Mouse (Mus musculus) midbrain, embryonic 11.5 days (tissue): ENCODE measurements at regions not wholly inside any gene's neighbourhood (a gene's known extent, or its start where the extent isn't known, plus 50 kb on each side); places are given as distances from the start of the nearest gene placed in this dataset.

Experiments
- ATAC-seq: fragments of 200-750 bp; cut with Nextera tagmentation; 2 replicates; pipeline ENCODE4 v1.8.0; 2017; ENCODE audit warnings: moderate TSS enrichment, moderate library complexity; ENCODE audit not compliant: low FRiP score
- DNase-seq: peaks from one replicate; pipeline ENCODE4 v3.0.0; 2015; ENCODE audit warnings: low spot score; ENCODE audit errors: missing footprints
- H3K27ac ChIP-seq: fragments of 300-500 bp; sonication (generic); 2 replicates; pipeline ENCODE4 v1.5.1; 2014; ENCODE audit warnings: low read depth, low read length
- H3K27me3 ChIP-seq: fragments of 300-500 bp; sonication (generic); 2 replicates; pipeline ENCODE4 v1.6.1; 2014; ENCODE audit warnings: mild to moderate bottlenecking, low read length, moderate library complexity, mixed read lengths; ENCODE audit not compliant: control insufficient read depth, insufficient read depth
- H3K36me3 ChIP-seq: fragments of 300-500 bp; sonication (generic); 2 replicates; pipeline ENCODE4 v1.6.1; 2014; ENCODE audit warnings: mild to moderate bottlenecking, low read length, moderate library complexity, mixed read lengths; ENCODE audit not compliant: control insufficient read depth, insufficient read depth
- H3K4me1 ChIP-seq: fragments of 300-500 bp; sonication (generic); 2 replicates; pipeline ENCODE4 v1.6.1; 2014; ENCODE audit warnings: low read length; ENCODE audit not compliant: control insufficient read depth, insufficient read depth
- H3K4me2 ChIP-seq: fragments of 300-500 bp; sonication (generic); 2 replicates; pipeline ENCODE4 v1.6.1; 2014; ENCODE audit warnings: mild to moderate bottlenecking, moderate library complexity
- H3K4me3 ChIP-seq: fragments of 300-500 bp; sonication (generic); 2 replicates; pipeline ENCODE4 v1.5.1; 2014; ENCODE audit warnings: low read depth, low read length
- H3K9ac ChIP-seq: fragments of 300-500 bp; sonication (generic); 2 replicates; pipeline ENCODE4 v1.6.1; 2014; ENCODE audit warnings: low read length
- H3K9me3 ChIP-seq: fragments of 300-500 bp; sonication (generic); 2 replicates; pipeline ENCODE4 v1.6.1; 2016; ENCODE audit warnings: low read length; ENCODE audit not compliant: control insufficient read depth
- WGBS: fragments of 180-500 bp; shearing (Covaris S2); extraction: QIAGEN DNeasy Blood & Tissue Kit; methylation state at CpG from one replicate; pipeline ENCODE4 v1.1.7; 2014; 5-methylcytosine and 5-hydroxymethylcytosine counted together

DNA sequence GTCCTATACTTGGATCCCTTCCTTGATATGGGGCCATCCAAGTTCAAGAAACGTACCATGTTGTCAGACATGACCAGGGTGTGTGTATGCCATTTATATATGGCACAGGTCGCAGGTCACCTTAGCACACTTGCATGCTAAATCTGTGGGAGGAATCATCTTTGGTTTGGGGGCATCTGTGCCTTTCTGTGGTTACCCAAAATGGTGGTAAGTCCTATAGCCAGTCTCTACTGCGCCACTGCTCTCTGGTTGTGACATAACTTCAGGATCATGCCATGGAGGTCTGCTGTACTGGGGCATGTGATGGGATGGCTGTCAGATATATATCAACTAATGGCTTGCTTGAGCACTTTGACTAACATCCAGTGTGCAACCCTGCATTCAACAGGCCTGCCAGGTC is 112.9 kb upstream of the Rtl1 start:
- no peak for ATAC-seq
- H3K36me3 ChIP-seq: peaks cover 2% of the 10 kb centered on the region
- no peaks in the 10 kb centered on the region for H3K4me1 ChIP-seq
- no peak overlapping the region for H3K9ac ChIP-seq
- 88% methylated on average over 3 of the region's 3 CpGs for WGBS
- no peak overlapping the region for H3K4me2 ChIP-seq
- no peak for DNase-seq
- H3K27ac ChIP-seq: no peak overlapping the region
- no peaks in the 10 kb centered on the region for H3K9me3 ChIP-seq
- no peaks in the 10 kb centered on the region for H3K27me3 ChIP-seq
- H3K4me3 ChIP-seq: no peak overlapping the region

DNA sequence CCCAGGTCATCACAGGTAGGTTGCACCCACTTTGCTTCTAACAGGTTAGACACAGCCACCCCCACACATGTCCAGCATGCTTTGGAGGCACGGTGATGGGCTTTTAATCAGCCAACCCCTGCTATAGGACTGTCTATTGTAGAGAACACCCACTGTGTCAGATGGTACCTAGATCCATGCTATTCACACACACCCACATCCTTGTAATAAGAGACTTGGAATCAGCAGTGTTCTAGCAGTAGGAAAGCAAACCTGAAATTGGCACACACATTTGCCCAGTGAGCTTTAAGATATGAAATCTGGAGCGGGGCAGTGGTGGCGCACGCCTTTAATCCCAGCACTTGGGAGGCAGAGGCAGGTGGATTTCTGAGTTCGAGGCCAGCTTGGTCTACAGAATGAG is 113.9 kb upstream of the Rtl1 start:
- H3K27me3 ChIP-seq: no peaks in the 10 kb centered on the region
- H3K4me2 ChIP-seq: no peak overlapping the region
- no peak overlapping the region for H3K9ac ChIP-seq
- no peak overlapping the region for H3K27ac ChIP-seq
- no peak for DNase-seq
- H3K36me3 ChIP-seq: peaks cover 2% of the 10 kb centered on the region
- no peaks in the 10 kb centered on the region for H3K4me1 ChIP-seq
- no peak for ATAC-seq
- 93% methylated on average over 5 of the region's 5 CpGs for WGBS
- H3K4me3 ChIP-seq: no peak overlapping the region
- no peaks in the 10 kb centered on the region for H3K9me3 ChIP-seq

DNA sequence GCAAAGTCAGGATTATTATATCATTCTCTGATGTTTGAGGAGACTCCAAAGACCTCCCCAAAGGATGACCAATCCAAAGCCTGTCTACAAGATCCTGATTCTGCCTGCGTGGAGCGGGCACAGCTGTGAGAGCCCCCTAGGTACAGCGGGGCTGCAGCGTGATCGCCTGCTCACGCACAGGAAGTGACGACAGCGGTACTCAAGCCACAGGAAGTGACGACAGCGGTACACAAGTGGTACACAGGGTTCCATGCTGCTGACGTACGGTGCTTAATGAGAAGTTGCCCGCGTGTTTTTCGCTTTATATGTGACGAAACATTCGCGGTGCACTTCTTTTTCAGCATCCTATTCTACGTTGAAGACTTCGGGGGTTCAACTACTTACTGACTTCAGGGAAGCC is 116.9 kb upstream of the Rtl1 start:
- Histone ChIP-seq H3K27me3 (no peaks in the 10 kb centered on the region), H3K4me2 (no peak overlapping the region), H3K27ac (no peak overlapping the region), H3K4me3 (no peak overlapping the region), H3K36me3 (peaks cover 2% of the 10 kb centered on the region), H3K9me3 (no peaks in the 10 kb centered on the region), H3K4me1 (no peaks in the 10 kb centered on the region), H3K9ac (no peak overlapping the region)
- ATAC-seq: no peak
- WGBS: 95% methylated on average over 20 of the region's 20 CpGs
- peak; percentile 53 for DNase-seq

DNA sequence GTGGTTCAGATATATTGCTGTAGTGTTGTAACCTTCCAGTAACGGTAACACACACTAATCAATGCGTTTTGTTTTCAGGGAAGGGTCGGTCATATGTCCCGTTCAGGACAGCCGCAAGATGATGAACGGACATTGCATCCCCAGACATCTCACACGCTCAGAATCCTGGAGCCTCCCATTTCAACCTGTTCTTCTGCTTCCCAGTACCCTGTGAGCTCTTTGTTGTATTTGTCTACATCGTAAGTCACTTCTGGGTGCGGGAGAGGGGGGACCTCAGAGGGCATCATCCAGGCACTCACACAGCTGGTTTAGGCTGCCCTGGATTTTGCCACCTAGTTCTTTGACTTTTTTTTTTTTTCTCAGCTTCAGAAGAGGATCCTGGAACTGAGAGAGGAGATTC is 117.9 kb upstream of the Rtl1 start:
- H3K4me3 ChIP-seq: no peak overlapping the region
- H3K9me3 ChIP-seq: no peaks in the 10 kb centered on the region
- DNase-seq (peak; percentile 62), ATAC-seq (no peak)
- no peak overlapping the region for H3K27ac ChIP-seq
- WGBS: 93% methylated on average over 9 of the region's 9 CpGs
- H3K27me3 ChIP-seq: no peaks in the 10 kb centered on the region
- H3K4me2 ChIP-seq: no peak overlapping the region
- no peak overlapping the region for H3K9ac ChIP-seq
- no peaks in the 10 kb centered on the region for H3K4me1 ChIP-seq
- H3K36me3 ChIP-seq: peaks cover 2% of the 10 kb centered on the region; the same call in 1 of the 2 replicates

DNA sequence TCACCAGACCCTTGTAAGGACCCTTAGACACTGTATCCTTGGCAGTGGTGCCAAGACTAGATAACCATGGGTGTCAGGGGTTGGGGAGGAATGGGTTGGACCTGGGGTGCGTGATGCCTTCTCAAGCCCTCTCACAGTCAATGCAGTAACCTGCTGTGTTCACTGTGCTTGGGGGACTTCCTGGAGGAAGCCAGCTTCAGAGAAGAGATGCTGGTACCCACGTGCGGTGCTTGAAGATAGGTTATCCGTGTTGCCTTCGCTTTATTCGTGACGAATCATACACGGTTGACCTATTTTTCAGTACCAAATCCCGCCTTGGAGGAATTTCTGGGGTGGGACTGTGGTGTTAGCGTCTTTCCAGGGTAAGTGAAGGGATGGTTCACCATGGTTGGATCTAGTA is 138.1 kb upstream of the Rtl1 start:
- Histone ChIP-seq H3K4me3 (no peak overlapping the region), H3K27ac (no peak overlapping the region), H3K4me1 (no peaks in the 10 kb centered on the region), H3K4me2 (no peak overlapping the region), H3K36me3 (peaks cover 2% of the 10 kb centered on the region; the same call in 1 of the 2 replicates), H3K27me3 (no peaks in the 10 kb centered on the region), H3K9me3 (no peaks in the 10 kb centered on the region), H3K9ac (no peak overlapping the region)
- no peak for ATAC-seq
- peak; percentile 70 for DNase-seq
- WGBS: 96% methylated on average over 10 of the region's 10 CpGs

DNA sequence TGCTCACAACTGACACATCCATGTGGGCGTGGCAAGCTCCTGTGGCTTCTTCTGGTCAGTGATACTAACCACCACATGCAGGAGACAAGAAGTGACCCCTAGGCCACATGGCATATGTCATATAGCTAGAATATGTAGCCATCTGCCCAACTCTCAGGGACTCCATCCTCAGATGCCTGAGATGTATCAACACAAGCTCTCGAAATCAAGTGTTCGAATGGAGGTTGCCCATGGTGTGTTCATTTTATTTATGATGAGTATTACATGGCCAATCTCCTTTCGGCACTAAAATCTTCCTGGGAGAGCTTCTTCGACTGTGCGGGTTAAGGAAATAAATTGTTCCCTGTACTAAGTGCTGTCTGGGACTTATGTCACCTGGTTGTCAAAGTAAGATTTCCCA is 138.8 kb upstream of the Rtl1 start:
- H3K36me3 ChIP-seq: peaks cover 2% of the 10 kb centered on the region
- DNase-seq: peak; percentile 57
- H3K9me3 ChIP-seq: no peaks in the 10 kb centered on the region
- no peaks in the 10 kb centered on the region for H3K27me3 ChIP-seq
- no peak overlapping the region for H3K4me3 ChIP-seq
- no peak overlapping the region for H3K27ac ChIP-seq
- H3K9ac ChIP-seq: no peak overlapping the region
- no peaks in the 10 kb centered on the region for H3K4me1 ChIP-seq
- H3K4me2 ChIP-seq: no peak overlapping the region
- no peak for ATAC-seq
- 95% methylated on average over 6 of the region's 6 CpGs for whole genome bisulfite sequencing

DNA sequence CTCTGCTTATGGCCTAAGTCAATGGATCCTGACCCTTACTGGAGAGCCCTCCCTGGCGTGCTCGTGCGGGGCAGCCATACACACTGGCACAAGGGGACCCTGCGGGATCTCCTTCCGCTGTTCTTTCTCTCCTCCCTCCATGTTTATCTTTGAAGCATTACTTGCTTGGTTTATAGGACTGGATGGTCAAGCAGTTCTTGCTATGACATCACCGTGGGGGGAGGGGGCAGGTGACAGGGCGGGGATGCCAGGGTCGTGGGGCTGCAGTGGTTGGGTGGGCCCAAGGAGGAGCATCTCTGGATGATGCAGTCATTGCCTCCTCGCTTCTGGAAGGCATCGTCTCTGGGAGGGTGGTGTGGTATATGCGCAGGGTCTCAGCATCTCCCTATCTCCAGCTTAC is 142.4 kb upstream of the Rtl1 start:
- no peak overlapping the region for H3K4me3 ChIP-seq
- peaks cover 2% of the 10 kb centered on the region; the same call in 1 of the 2 replicates for H3K36me3 ChIP-seq
- H3K4me2 ChIP-seq: no peak overlapping the region
- no peak overlapping the region for H3K9ac ChIP-seq
- DNase-seq (no peak), ATAC-seq (no peak)
- 97% methylated on average over 11 of the region's 11 CpGs for WGBS
- peaks cover 13% of the 10 kb centered on the region; the same call in 1 of the 2 replicates for H3K4me1 ChIP-seq
- no peaks in the 10 kb centered on the region for H3K9me3 ChIP-seq
- no peak overlapping the region for H3K27ac ChIP-seq
- H3K27me3 ChIP-seq: no peaks in the 10 kb centered on the region

DNA sequence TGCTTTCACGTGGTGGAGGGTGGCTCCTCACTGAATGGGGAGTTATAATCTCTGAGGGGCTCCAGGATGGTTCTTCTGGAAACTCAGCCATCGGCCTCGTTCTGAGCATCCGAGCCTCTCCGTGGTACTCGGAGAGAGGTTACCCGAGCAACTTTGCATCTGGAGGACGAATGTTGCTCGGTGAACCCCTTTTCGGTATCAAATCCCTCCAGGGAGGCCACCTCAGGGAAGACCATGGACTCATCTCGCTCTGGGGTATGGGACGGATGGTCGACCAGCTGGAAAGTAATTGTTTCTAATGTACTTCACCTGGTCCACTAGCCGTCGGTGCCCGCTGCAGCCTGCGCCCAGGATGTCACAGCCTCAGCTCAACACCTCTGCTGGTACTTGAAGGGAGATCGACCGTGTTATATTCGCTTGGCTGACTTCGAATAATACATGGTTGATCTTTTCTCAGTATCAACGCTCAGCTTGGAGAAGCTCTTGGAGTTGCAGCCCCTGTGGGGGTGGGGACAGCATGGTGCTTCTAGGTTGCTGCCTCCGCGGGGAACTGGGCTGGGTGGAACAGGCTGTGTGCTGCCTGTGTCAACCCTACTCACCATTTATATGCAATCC is 143.0 kb upstream of the Rtl1 start:
- no peak for ATAC-seq
- 83% methylated on average over 24 of the region's 24 CpGs for WGBS
- DNase-seq: peak; percentile 69
- H3K9ac ChIP-seq: no peak overlapping the region
- peaks cover 13% of the 10 kb centered on the region; the same call in 1 of the 2 replicates for H3K4me1 ChIP-seq
- H3K4me2 ChIP-seq: no peak overlapping the region
- no peaks in the 10 kb centered on the region for H3K27me3 ChIP-seq
- no peak overlapping the region for H3K27ac ChIP-seq
- H3K4me3 ChIP-seq: no peak overlapping the region
- H3K9me3 ChIP-seq: no peaks in the 10 kb centered on the region
- H3K36me3 ChIP-seq: peaks cover 2% of the 10 kb centered on the region; the same call in 1 of the 2 replicates

DNA sequence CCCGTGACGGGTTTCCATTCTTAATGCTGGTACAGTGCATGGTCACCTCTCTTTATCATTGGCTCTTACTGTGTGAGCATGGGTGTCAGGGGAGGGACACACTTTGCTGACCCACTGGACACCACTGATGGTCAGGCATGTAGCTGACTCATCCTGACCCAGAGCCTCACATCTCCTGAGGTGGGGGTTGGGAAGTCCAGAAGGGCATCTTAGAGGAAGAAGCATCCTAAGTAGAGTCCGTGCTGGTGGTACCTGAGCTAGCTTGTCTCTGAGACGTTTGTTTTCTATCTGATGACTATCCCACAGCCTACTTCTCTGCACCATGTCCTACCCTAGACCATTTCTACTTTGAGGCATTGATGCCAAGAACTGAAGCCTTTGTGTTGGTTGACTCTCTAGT is 144.1 kb upstream of the Rtl1 start:
- DNase-seq (peak; percentile 82), ATAC-seq (no peak)
- H3K4me1 ChIP-seq: peaks cover 14% of the 10 kb centered on the region; the same call in 1 of the 2 replicates
- H3K4me3 ChIP-seq: no peak overlapping the region
- H3K27ac ChIP-seq: no peak overlapping the region
- H3K36me3 ChIP-seq: peaks cover 2% of the 10 kb centered on the region; the same call in 1 of the 2 replicates
- H3K4me2 ChIP-seq: no peak overlapping the region
- no peak overlapping the region for H3K9ac ChIP-seq
- no peaks in the 10 kb centered on the region for H3K9me3 ChIP-seq
- no peaks in the 10 kb centered on the region for H3K27me3 ChIP-seq
- 91% methylated on average over 4 of the region's 4 CpGs for WGBS
